Mouse (Mus musculus): ENCODE results near the gene Rps6kl1. TPM values are rescaled to one million over a fixed set of nuclear protein-coding genes. Genes with fewer than 3 reads are reported as not detected.

Gene Rps6kl1
- polyA plus RNA-seq (2012; ENCODE audit: insufficient read depth, insufficient read length, missing spikeins) = not detected in 2 replicates

DNA sequence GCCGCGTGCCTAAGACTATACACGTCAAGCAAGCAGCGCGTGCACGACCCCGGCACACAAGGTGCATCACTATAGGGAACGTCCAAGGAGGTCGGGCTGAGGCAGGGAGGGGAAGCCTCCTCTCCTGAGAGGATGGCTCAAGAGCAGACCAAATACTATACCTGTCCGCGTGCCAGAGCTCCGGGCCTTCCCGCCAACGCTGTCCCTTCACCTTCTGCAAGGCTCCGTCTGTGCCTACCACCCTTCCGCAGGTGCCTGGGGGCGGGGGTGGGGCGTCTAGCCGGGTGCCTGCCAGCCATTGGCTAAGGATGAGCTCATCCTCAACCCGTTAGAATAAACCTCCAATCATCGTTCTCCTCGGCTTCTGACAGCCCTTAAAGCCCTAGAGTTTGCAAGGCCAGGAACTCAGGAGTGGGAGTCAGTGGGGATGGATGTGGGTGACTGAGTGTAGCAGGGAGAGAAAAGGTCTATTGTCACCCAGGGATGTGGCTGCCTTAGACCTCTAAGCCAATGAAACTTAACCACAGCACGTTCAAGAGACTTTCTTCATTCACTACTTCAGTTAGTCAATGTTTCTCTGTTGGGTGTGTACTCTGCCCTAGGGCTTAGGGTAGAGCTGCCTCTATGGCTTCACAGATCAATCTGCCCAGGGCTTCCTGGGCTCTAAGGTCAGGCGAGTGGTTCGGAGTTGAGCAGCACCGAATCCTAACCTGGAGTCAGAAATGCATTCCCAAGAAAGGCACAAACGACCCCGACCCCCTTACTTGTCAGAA is at the start of gene Rps6kl1:
Gene Rps6kl1 (minus strand): TSS at position 263 of the 773 bp plus-strand sequence.
- H3K27ac ChIP-seq (ENCODE audit: insufficient read depth, low read depth, low read length) = no peak within 1 kb of the TSS
- no peak within 1 kb of the TSS for H3K4me3 ChIP-seq (ENCODE audit: insufficient read depth, low read length)
- TF ChIP-seq POLR2A (IDR thresholded peaks at IDR 0.05; ENCODE audit: borderline replicate concordance, low read depth, low read length) (no peak), CTCF (IDR thresholded peaks at IDR 0.05; ENCODE audit: low read depth, low read length) (no peak)
- H3K4me1 ChIP-seq (ENCODE audit: control insufficient read depth, insufficient read depth, low read length) = peaks cover 4% of the 10 kb centered on the region; the same call in 1 of the 2 replicates

GRCm38 (mm10) chr12:85199954-85200353 is 48.9 kb upstream of the Rps6kl1 start:
- H3K4me1 ChIP-seq (ENCODE audit: control insufficient read depth, insufficient read depth, low read length) = no peaks in the 10 kb centered on the region
- H3K27ac ChIP-seq (ENCODE audit: insufficient read depth, low read depth, low read length) = no peak overlapping the region
- no peak for TF ChIP-seq CTCF (IDR thresholded peaks at IDR 0.05; ENCODE audit: low read depth, low read length)
- no peak for TF ChIP-seq POLR2A (IDR thresholded peaks at IDR 0.05; ENCODE audit: borderline replicate concordance, low read depth, low read length)
- H3K4me3 ChIP-seq (ENCODE audit: insufficient read depth, low read length) = no peak overlapping the region

- H3K4me3 ChIP-seq (ENCODE audit: insufficient read depth, low read length) = no peak overlapping the region
- no peak for TF ChIP-seq POLR2A (IDR thresholded peaks at IDR 0.05; ENCODE audit: borderline replicate concordance, low read depth, low read length)
- TF ChIP-seq CTCF (IDR thresholded peaks at IDR 0.05; ENCODE audit: low read depth, low read length) = no peak
- no peak overlapping the region for H3K27ac ChIP-seq (ENCODE audit: insufficient read depth, low read depth, low read length)
- H3K4me1 ChIP-seq (ENCODE audit: control insufficient read depth, insufficient read depth, low read length) = peaks cover 14% of the 10 kb centered on the region
Measured at GRCm38 (mm10) chr12:85197936-85198335, 46.9 kb upstream of the Rps6kl1 start.

GRCm38 (mm10) chr12:85197371-85197770 is 46.3 kb upstream of the Rps6kl1 start:
- Histone ChIP-seq H3K4me3 (ENCODE audit: insufficient read depth, low read length) (no peak overlapping the region), H3K27ac (ENCODE audit: insufficient read depth, low read depth, low read length) (no peak overlapping the region), H3K4me1 (ENCODE audit: control insufficient read depth, insufficient read depth, low read length) (peaks cover 18% of the 10 kb centered on the region)
- TF ChIP-seq CTCF (IDR thresholded peaks at IDR 0.05; ENCODE audit: low read depth, low read length) (no peak), POLR2A (IDR thresholded peaks at IDR 0.05; ENCODE audit: borderline replicate concordance, low read depth, low read length) (no peak)

DNA sequence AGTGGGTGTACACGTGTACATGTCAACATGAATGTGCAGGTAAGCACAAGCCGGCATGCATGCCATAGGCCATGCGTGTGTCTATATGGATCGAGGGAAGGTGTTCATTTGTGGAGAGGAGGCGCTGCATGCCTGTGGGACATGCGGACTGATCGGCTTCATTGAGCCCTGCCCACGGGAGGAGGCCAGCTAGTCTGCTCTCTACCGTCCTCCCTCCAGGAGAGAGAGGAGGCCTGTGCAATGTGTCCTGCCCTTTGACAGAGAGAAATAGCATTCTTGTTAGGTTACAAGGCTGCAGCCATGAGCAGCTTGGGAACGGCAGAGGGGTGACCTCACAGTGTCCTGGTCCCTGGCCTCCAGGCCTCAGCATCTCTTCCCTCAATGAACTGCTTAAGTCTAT is 45.1 kb upstream of the Rps6kl1 start:
- TF ChIP-seq POLR2A (IDR thresholded peaks at IDR 0.05; ENCODE audit: borderline replicate concordance, low read depth, low read length) = no peak
- TF ChIP-seq CTCF (IDR thresholded peaks at IDR 0.05; ENCODE audit: low read depth, low read length) = no peak
- Histone ChIP-seq H3K4me1 (ENCODE audit: control insufficient read depth, insufficient read depth, low read length) (peaks cover 24% of the 10 kb centered on the region), H3K27ac (ENCODE audit: insufficient read depth, low read depth, low read length) (no peak overlapping the region), H3K4me3 (ENCODE audit: insufficient read depth, low read length) (no peak overlapping the region)

- H3K27ac ChIP-seq (ENCODE audit: insufficient read depth, low read depth, low read length) = no peak overlapping the region
- H3K4me3 ChIP-seq (ENCODE audit: insufficient read depth, low read length) = no peak overlapping the region
- TF ChIP-seq CTCF (IDR thresholded peaks at IDR 0.05; ENCODE audit: low read depth, low read length) = no peak
- TF ChIP-seq POLR2A (IDR thresholded peaks at IDR 0.05; ENCODE audit: borderline replicate concordance, low read depth, low read length) = no peak
Measured at GRCm38 (mm10) chr12:85195086-85195485, 44.0 kb upstream of the Rps6kl1 start.

DNA sequence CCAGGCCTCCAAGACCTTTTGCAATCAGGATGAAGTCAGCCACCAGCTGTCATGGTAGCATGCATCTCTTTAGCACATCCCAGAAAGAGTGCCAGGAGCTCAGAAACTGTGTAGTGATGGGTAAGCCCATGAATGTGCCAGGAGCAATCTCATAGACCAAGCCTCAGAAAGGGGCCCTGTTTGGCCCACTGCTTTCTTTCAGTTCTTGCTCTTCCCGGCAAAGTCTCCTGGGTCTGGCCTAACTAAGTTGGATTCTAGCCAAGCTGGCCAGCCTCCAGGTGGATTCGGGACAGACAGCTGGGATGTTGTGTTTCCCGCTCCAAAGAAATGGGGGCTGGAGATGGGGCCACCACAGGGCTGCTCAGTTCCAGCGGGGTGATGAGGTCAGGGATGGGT is 43.6 kb upstream of the Rps6kl1 start:
- Histone ChIP-seq H3K4me1 (ENCODE audit: control insufficient read depth, insufficient read depth, low read length) (peaks cover 24% of the 10 kb centered on the region), H3K27ac (ENCODE audit: insufficient read depth, low read depth, low read length) (no peak overlapping the region), H3K4me3 (ENCODE audit: insufficient read depth, low read length) (no peak overlapping the region)
- no peak for TF ChIP-seq POLR2A (IDR thresholded peaks at IDR 0.05; ENCODE audit: borderline replicate concordance, low read depth, low read length)
- TF ChIP-seq CTCF (IDR thresholded peaks at IDR 0.05; ENCODE audit: low read depth, low read length) = no peak

More at GRCm38 (mm10) chr12:85195086-85195485, 44.0 kb upstream of the Rps6kl1 start:
- H3K4me1 ChIP-seq (ENCODE audit: control insufficient read depth, insufficient read depth, low read length) = peaks cover 24% of the 10 kb centered on the region

GRCm38 (mm10) chr12:85193923-85194622 is 43.0 kb upstream of the Rps6kl1 start:
- TF ChIP-seq POLR2A (IDR thresholded peaks at IDR 0.05; ENCODE audit: borderline replicate concordance, low read depth, low read length) (no peak), CTCF (IDR thresholded peaks at IDR 0.05; ENCODE audit: low read depth, low read length) (no peak)
- no peak overlapping the region for H3K27ac ChIP-seq (ENCODE audit: insufficient read depth, low read depth, low read length)
- peaks cover 24% of the 10 kb centered on the region for H3K4me1 ChIP-seq (ENCODE audit: control insufficient read depth, insufficient read depth, low read length)
- H3K4me3 ChIP-seq (ENCODE audit: insufficient read depth, low read length) = no peak overlapping the region

DNA sequence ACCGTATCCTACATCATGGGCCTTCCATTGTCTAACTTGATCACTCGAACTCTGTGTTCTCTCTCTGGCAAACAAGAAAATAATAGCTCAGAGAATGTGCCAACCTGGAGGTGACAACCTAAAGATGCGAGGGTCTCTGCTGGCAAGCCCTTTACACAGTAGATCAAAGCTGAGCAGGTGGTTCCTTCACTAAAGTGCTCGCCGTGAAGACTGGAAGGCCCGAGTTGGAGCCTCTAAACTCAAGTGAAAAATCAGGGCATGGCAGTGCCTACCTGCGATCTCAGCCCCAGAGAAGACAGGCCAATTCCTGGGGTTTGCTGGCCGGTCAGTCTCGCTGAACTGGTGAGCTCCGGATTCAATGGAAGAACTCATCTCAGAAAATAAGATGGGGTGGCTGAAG is 42.1 kb upstream of the Rps6kl1 start:
- Histone ChIP-seq H3K27ac (ENCODE audit: insufficient read depth, low read depth, low read length) (no peak overlapping the region), H3K4me3 (ENCODE audit: insufficient read depth, low read length) (no peak overlapping the region), H3K4me1 (ENCODE audit: control insufficient read depth, insufficient read depth, low read length) (peaks cover 24% of the 10 kb centered on the region)
- TF ChIP-seq POLR2A (IDR thresholded peaks at IDR 0.05; ENCODE audit: borderline replicate concordance, low read depth, low read length) = no peak
- no peak for TF ChIP-seq CTCF (IDR thresholded peaks at IDR 0.05; ENCODE audit: low read depth, low read length)

All from bone marrow macrophage, adult 2 months (primary cell).